Mouse (Mus musculus) heart, postnatal 25 days (tissue): ENCODE results near the gene Sohlh2. TPM values are rescaled to one million over a fixed set of nuclear protein-coding genes. Genes with fewer than 3 reads are reported as not detected.

Experiments
- DNase-seq: peaks from one replicate; pipeline ENCODE4 v3.0.0; 2022; ENCODE audit warnings: low spot score
- intact Hi-C: fragments of 180-260 bp; cut with DNase I; formaldehyde crosslinking; loops from one replicate; pipeline ENCODE4 v1.15.1; 2025
- total RNA-seq, 2 experiments: library from RNA; stranded (reverse); gene quantifications; 2 replicates each; pipeline ENCODE4 v1.2.3; 2021

Sohlh2 gene
- not detected for total RNA-seq

- intact Hi-C loops, result no loop called here
- DNase-seq, result no peak
Measured at GRCm38 (mm10) chr3:55181766-55182165, at the start of gene Sohlh2. Gene Sohlh2 (plus strand): TSS chr3:55182028.

DNA sequence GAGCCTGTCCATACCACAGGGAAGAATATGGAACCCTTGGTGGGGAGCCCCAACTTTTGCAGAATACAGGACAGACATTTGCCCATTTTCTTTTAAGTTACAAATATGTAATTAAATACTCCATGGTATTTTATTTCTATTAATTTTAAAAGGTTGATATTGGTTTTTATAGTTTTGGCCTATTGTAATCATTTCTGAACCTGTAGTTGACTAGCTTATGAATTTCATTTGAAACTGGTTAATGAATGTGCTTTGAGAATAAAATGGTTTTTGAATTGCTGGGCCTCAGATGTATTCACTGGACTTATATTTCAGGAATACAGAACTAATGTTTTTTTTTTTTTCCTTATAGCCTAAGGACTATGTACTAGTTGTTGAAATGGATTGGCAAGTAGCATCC lies 44.8 kb upstream of the Sohlh2 start, which contains the start of gene Ccdc169:
Gene Ccdc169 (plus strand): TSS at position 301 of the 400 bp plus-strand sequence.
- DNase-seq, result no peak
- intact Hi-C loops, result no loop called here

GRCm38 (mm10) chr3:55139837-55140236 lies 42.0 kb upstream of the Sohlh2 start:
- intact Hi-C loops, result no loop called here

GRCm38 (mm10) chr3:55141401-55141800 lies 40.4 kb upstream of the Sohlh2 start:
- intact Hi-C loops, result no loop called here
- no peak for DNase-seq

More at GRCm38 (mm10) chr3:55139837-55140236, 42.0 kb upstream of the Sohlh2 start:
- no peak for DNase-seq

- intact Hi-C loops, result no loop called here
- DNase-seq, result no peak
Measured at GRCm38 (mm10) chr3:55144916-55145315, 36.9 kb upstream of the Sohlh2 start.

DNA sequence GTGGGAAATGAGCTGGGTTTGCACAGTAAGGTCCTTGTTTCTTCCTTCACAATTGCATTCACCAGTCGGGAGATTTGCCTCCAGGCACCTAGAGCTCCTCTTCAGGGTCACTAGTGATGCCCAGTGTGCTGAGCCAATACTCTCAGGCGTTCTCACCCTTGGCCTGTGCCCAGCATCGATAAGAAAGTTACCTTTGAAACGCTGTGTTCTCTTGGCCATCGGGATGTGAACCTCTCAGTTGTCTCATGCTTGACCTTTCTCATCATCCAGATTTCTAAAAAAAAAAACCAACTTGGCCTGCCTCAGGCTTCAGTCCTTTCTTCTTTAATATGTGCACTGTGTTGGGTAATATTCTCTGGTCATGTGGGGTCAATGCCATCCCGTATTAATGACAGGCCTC lies 35.4 kb upstream of the Sohlh2 start:
- intact Hi-C loops, result no loop called here

GRCm38 (mm10) chr3:55147156-55147555 lies 34.7 kb upstream of the Sohlh2 start:
- intact Hi-C loops, result no loop called here
- no peak for DNase-seq

More for the DNA sequence above, 35.4 kb upstream of the Sohlh2 start:
- no peak for DNase-seq

- intact Hi-C loops, result no loop called here
- DNase-seq, result no peak
Measured at GRCm38 (mm10) chr3:55148091-55148490, 33.7 kb upstream of the Sohlh2 start.

DNA sequence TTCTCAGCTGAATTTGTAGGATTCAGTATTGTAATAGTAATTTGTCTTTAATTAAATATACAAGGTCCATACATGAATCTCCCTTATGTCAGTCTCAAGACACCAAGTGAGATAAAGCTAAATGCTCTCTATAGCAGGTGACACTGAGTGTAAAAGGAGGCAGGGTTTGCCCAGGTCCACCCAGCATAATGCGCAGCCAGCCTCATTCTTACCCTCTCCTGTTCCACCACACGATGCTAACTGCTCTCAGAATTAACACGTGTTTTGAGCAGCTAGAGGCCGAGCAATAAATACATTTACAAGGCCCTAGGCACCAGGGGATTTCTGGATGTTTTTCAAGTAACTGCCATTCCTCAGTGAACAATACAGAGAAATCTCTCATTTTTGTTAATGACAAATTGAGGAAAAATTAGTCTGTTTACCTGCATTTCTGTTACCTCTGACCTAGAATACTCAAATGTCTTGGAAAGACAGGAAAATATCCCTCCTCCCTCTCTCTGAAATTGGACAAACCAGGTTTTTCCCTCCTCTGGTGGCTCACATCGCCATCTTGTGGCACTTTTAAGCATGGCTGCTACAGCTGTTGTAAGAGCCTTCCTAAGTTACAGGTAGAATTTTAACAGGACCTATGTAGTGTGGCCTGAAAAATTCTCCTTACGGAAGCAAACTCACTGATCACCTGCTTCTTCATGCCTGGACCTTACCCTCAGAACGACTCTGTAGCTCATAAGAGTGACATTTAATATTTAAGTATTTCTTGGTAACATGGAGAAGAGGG lies 30.0 kb upstream of the Sohlh2 start:
- no peak for DNase-seq
- intact Hi-C loops, result loop anchor here (1.0 to 2.0 kb wide), 2 partner anchors 72 to 203 kb away; no protein-coding TSS in a partner anchor

- intact Hi-C loops, result loop anchor here (1.0 to 2.0 kb wide), 2 partner anchors 73 to 202 kb away; no protein-coding TSS in a partner anchor
- no peak for DNase-seq
Measured at GRCm38 (mm10) chr3:55152673-55153334, 29.0 kb upstream of the Sohlh2 start.

- no peak for DNase-seq
- intact Hi-C loops, result no loop called here
Measured at GRCm38 (mm10) chr3:55154163-55154562, 27.7 kb upstream of the Sohlh2 start.

- no peak for DNase-seq
- intact Hi-C loops, result no loop called here
Measured at GRCm38 (mm10) chr3:55157413-55157812, 24.4 kb upstream of the Sohlh2 start.

- no peak for DNase-seq
- intact Hi-C loops, result no loop called here
Measured at GRCm38 (mm10) chr3:55161144-55161543, 20.7 kb upstream of the Sohlh2 start.

GRCm38 (mm10) chr3:55163510-55163909 lies 18.3 kb upstream of the Sohlh2 start:
- intact Hi-C loops, result no loop called here
- no peak for DNase-seq

DNA sequence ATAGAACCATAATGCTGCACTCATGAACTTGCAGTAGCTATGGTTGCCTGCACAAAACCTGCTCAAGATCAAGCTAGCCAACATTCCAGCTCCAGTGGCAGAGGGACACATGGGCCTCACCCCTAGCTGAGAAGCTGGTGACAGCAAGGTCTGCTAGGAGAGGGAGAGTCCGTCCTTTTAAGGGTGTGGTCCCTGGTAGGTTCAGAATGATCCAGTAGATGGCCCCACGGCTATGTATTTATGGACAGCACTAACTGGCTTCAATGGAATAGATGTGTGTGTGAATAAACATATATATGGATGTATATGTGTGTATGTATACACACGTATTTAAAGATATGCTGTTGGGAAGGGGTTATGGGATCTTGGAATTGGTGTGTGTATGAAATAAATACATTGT lies 9.3 kb upstream of the Sohlh2 start:
- DNase-seq, result no peak
- intact Hi-C loops, result no loop called here

- intact Hi-C loops, result no loop called here
- no peak for DNase-seq
Measured at GRCm38 (mm10) chr3:55177271-55177670, 4.6 kb upstream of the Sohlh2 start.

DNA sequence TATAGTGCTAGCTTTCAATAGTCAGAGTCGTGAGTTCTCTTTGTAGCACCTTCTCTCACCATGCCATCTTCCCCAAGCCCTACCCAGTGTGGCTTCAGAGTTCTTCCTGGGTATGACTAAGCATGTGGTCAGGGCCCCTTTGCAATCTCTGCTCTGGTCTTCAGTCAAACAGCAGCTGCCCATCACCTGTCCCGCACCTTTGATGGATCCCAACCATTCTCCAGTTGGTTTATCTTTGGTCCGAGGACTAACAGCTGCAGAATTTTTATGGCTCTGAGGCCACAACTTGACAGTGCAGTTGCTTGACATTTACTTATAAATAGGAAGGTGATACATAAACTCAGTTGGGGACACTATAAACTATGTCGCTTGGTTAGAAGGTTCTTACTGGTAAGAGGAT lies 9.8 kb downstream of the Sohlh2 start:
- intact Hi-C loops, result no loop called here
- no peak for DNase-seq

- DNase-seq, result no peak
- intact Hi-C loops, result no loop called here
Measured at GRCm38 (mm10) chr3:55193351-55193750, 11.5 kb downstream of the Sohlh2 start.

- DNase-seq, result no peak
- intact Hi-C loops, result no loop called here
Measured at GRCm38 (mm10) chr3:55194792-55195191, 13.0 kb downstream of the Sohlh2 start.

DNA sequence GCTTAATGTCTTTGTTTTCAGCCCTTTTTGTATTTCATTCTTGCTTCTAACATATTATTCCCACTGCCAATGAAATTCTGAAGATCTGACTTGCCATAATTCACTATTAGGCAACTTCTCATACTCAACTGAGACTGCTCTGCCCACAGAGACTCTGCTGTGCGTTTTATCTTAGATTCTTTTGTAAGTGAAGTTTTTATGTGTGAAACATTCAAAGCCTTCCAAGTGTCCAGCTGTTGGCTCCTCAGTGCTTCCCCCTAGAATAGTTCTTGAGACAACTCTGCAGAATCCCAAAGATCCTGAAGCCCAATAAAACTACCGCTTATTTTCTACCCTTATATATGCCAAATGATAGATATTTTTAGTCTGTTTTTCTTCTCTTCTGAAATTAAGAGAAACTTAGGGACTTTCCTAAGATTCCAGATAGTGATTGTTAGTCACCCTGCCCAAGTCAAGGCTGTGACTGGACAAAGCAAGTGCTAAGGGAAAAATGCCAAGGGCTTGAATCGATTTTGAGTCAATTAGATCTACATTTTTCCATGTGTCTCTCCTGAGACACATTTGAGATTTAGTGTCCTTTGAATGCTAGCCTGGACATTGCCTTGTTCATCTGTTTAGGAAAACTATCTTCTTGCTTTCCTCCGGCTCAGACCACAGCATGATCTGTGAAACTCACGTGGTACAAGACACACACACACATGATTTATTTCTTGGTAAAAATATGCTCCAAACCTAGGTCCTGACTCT lies 13.9 kb downstream of the Sohlh2 start:
- DNase-seq, result no peak
- intact Hi-C loops, result no loop called here

DNA sequence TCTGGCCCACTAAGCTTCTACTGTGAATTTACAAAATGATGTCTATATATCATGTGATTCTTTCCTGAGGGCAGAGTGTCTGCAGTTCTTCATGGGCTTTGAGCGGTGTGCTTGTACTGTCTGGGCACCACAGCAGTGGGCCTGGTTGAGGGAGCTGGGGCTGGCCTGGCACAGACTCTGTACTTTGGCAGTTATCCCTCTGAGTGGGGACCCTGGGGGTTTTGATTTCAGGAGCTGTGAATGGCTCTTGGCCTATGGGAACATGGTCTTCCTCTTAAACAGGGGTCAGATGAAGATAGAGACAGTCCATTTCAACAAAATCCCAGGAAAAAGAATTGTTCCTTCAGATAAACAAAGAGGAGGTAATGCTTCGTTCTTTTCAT lies 14.5 kb downstream of the Sohlh2 start:
- intact Hi-C loops, result no loop called here
- no peak for DNase-seq
